Mouse (Mus musculus): ENCODE data around the gene Olfr709-ps1. TPM values are rescaled to one million over a fixed set of nuclear protein-coding genes. Genes with fewer than 3 reads are reported as not detected.
"Not testable (repeated sequence)": the region's sequence is repeated elsewhere in the genome, so short reads cannot be mapped to it uniquely, and the experiment has no call there.

Gene Olfr709-ps1
- not detected in 2 replicates for polyA plus RNA-seq (2016; fragmentation: Nextera tagmentation; extraction: Ambion mirVana)

DNA sequence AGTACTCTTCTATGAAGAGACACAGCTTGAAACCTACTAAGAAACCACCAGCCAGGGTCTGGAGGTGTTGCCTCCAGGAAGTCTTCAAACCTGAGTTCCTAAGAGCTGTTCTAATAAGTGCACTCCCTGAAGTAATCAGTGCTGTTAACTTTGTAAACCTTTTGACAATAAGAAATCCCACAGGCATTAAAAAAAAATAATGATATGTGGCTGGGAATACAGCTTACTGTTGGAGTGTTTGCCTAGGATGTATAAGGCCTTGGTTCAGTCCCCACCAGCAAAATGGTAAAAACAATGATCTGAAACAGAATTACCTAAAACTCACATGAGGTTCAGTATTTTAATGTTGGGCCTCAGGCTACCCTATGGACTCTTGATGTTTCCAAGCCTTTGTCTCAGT lies at the start of gene Olfr709-ps1:
Gene Olfr709-ps1, minus strand, starts transcription at position 101 of the 400 bp plus-strand sequence.
- Histone ChIP-seq H3K27ac (ENCODE audit: poor library complexity, severe bottlenecking) (no peak within 1 kb of the TSS), H3K4me1 (replicated peaks) (no peaks in the 10 kb centered on the region), H3K9ac (no peak within 1 kb of the TSS), H3K27me3 (replicated peaks) (no peaks in the 10 kb centered on the region), H3K9me3 (replicated peaks) (no peaks in the 10 kb centered on the region), H3K4me2 (no peak within 1 kb of the TSS), H3K36me3 (no peaks in the 10 kb centered on the region), H3K4me3 (no peak within 1 kb of the TSS)
- no peak for ATAC-seq (ENCODE audit: insufficient number of reproducible peaks, low FRiP score)

DNA sequence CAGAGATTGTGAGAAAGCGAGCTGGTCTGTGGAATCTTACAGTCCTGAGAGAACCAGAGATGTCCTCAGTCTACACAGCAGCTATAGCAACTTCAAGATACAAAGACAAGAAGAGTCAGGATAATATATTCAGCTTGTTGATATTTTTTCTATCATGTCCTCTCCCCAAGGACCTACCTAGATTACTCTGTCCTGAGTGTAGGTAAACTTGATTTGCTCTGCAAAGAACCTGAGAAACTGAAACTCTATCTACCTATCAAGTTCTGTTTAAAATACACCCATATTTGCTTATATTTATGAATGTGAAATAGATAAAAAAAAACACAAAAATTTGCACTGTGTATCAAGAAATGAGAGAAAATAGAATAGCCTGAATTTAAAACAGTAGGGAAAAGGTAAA lies 43.3 kb upstream of the Olfr709-ps1 start, which contains the start of gene Olfr711:
Gene Olfr711, minus strand, starts transcription at position 101 of the 400 bp plus-strand sequence.
- Histone ChIP-seq H3K27me3 (replicated peaks) (no peaks in the 10 kb centered on the region), H3K9ac (no peak within 1 kb of the TSS), H3K4me1 (replicated peaks) (no peaks in the 10 kb centered on the region), H3K27ac (ENCODE audit: poor library complexity, severe bottlenecking) (no peak within 1 kb of the TSS), H3K36me3 (no peaks in the 10 kb centered on the region), H3K4me2 (no peak within 1 kb of the TSS), H3K4me3 (no peak within 1 kb of the TSS), H3K9me3 (replicated peaks) (no peaks in the 10 kb centered on the region)
- WGBS: 70% methylated on average over 1 of the region's 1 CpGs
- no peak for ATAC-seq (ENCODE audit: insufficient number of reproducible peaks, low FRiP score)

DNA sequence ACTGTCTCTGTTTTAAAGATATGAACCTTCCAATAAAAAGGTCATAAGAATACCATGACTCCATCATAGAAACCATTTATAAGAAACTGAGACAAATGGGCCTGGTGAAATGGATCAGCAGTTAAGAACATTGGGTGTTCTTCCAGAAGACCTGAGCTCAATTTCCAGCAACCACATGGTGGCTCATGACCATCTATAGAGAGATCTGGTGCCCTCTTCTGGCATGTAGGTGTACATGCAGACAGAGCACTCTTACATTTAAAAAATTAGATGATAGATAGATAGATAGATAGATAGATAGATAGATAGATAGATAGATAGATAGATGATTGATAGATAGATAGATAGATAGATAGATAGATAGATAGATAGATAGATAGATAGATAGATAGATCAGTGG lies 35.5 kb upstream of the Olfr709-ps1 start:
- H3K4me1 ChIP-seq (replicated peaks); ATAC-seq (ENCODE audit: insufficient number of reproducible peaks, low FRiP score); H3K36me3 ChIP-seq; H3K4me2 ChIP-seq; H3K27ac ChIP-seq (ENCODE audit: poor library complexity, severe bottlenecking); H3K9me3 ChIP-seq (replicated peaks); H3K4me3 ChIP-seq; H3K9ac ChIP-seq; H3K27me3 ChIP-seq (replicated peaks): not testable (repeated sequence)

- Histone ChIP-seq H3K4me1 (replicated peaks) (no peaks in the 10 kb centered on the region), H3K27me3 (replicated peaks) (no peaks in the 10 kb centered on the region), H3K36me3 (no peaks in the 10 kb centered on the region), H3K9me3 (replicated peaks) (no peaks in the 10 kb centered on the region), H3K9ac (no peak within 1 kb of the TSS), H3K4me3 (no peak within 1 kb of the TSS), H3K27ac (ENCODE audit: poor library complexity, severe bottlenecking) (no peak within 1 kb of the TSS), H3K4me2 (no peak within 1 kb of the TSS)
- 86% methylated on average over 1 of the region's 1 CpGs for WGBS
- no peak for ATAC-seq (ENCODE audit: insufficient number of reproducible peaks, low FRiP score)
Observed at GRCm38 (mm10) chr7:106963837-106964236, 31.8 kb upstream of the Olfr709-ps1 start, which contains the start of gene Olfr6. Gene Olfr6 (minus strand): TSS chr7:106963937.

- no peak within 1 kb of the TSS for H3K4me2 ChIP-seq
- H3K9me3 ChIP-seq (replicated peaks): no peaks in the 10 kb centered on the region
- no peak within 1 kb of the TSS for H3K27ac ChIP-seq (ENCODE audit: poor library complexity, severe bottlenecking)
- no peak for ATAC-seq (ENCODE audit: insufficient number of reproducible peaks, low FRiP score)
- H3K27me3 ChIP-seq (replicated peaks): no peaks in the 10 kb centered on the region
- no peaks in the 10 kb centered on the region for H3K36me3 ChIP-seq
- H3K4me1 ChIP-seq (replicated peaks): no peaks in the 10 kb centered on the region
- H3K9ac ChIP-seq: no peak within 1 kb of the TSS
- H3K4me3 ChIP-seq: no peak within 1 kb of the TSS
- 75% methylated on average over 3 of the region's 3 CpGs for WGBS
Observed at GRCm38 (mm10) chr7:106948212-106948611, 16.2 kb upstream of the Olfr709-ps1 start, which contains the start of gene Olfr710. Gene Olfr710 (minus strand): TSS chr7:106948312.

DNA sequence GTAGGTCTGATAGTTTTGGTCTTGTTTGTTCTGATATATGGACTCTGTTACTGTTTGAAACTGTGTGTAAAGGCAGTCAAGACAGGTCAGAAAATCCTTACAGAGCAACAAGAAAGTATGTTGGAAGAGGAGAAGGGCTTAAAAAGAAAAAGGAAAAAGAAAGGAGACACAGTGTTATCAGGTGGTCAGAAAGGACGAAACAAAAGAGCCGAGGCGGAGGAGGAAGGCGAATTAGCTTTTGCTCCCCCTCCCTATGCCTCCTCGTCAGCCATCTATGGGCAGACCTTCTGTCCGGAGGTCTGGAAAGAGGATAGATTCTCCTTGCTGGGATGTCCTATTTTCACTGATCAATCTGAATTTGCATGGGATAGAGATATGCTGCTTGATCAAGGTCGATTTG lies 11.1 kb downstream of the Olfr709-ps1 start:
- not testable (repeated sequence) for H3K4me3 ChIP-seq; H3K9me3 ChIP-seq (replicated peaks); H3K36me3 ChIP-seq; H3K4me2 ChIP-seq; H3K4me1 ChIP-seq (replicated peaks); H3K9ac ChIP-seq; H3K27ac ChIP-seq (ENCODE audit: poor library complexity, severe bottlenecking); ATAC-seq (ENCODE audit: insufficient number of reproducible peaks, low FRiP score); H3K27me3 ChIP-seq (replicated peaks)
- WGBS: 84% methylated on average over 7 of the region's 7 CpGs

- H3K4me2 ChIP-seq: no peak within 1 kb of the TSS
- no peaks in the 10 kb centered on the region for H3K9me3 ChIP-seq (replicated peaks)
- no peak within 1 kb of the TSS for H3K27ac ChIP-seq (ENCODE audit: poor library complexity, severe bottlenecking)
- no peaks in the 10 kb centered on the region for H3K27me3 ChIP-seq (replicated peaks)
- no peak within 1 kb of the TSS for H3K4me3 ChIP-seq
- H3K36me3 ChIP-seq: no peaks in the 10 kb centered on the region
- WGBS: 46% methylated on average over 2 of the region's 2 CpGs
- no peak for ATAC-seq (ENCODE audit: insufficient number of reproducible peaks, low FRiP score)
- H3K4me1 ChIP-seq (replicated peaks): no peaks in the 10 kb centered on the region
- H3K9ac ChIP-seq: no peak within 1 kb of the TSS
Observed at GRCm38 (mm10) chr7:106907676-106908075, 24.3 kb downstream of the Olfr709-ps1 start, which contains the start of gene Olfr1532-ps1. Gene Olfr1532-ps1 (plus strand): TSS chr7:106908001.

DNA sequence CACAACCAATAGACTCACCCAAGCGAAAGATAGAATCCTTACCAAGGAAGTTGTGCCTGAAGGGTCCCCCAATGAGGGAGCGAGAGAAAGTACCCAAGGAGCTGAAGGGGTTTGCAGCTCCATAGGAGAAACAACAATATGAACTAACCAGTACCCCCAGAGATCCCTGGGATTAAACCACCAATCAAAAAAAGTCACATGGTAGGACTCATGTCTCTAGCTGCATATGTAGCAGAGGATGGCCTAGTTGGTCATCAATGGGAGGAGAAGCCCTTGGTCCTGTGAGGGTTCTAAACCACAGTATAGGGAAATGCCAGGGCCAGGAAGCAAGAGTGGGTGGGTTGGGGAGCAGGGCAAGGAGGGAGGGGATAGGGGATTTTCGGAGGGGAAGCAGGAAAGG lies 30.9 kb downstream of the Olfr709-ps1 start, which contains the start of gene Olfr707:
Gene Olfr707, minus strand, starts transcription at position 101 of the 400 bp plus-strand sequence.
- WGBS: 67% methylated on average over 3 of the region's 3 CpGs
- H3K27me3 ChIP-seq (replicated peaks); H3K4me2 ChIP-seq; H3K27ac ChIP-seq (ENCODE audit: poor library complexity, severe bottlenecking); H3K4me3 ChIP-seq; H3K9me3 ChIP-seq (replicated peaks); H3K4me1 ChIP-seq (replicated peaks); H3K9ac ChIP-seq; H3K36me3 ChIP-seq; ATAC-seq (ENCODE audit: insufficient number of reproducible peaks, low FRiP score): not testable (repeated sequence)

DNA sequence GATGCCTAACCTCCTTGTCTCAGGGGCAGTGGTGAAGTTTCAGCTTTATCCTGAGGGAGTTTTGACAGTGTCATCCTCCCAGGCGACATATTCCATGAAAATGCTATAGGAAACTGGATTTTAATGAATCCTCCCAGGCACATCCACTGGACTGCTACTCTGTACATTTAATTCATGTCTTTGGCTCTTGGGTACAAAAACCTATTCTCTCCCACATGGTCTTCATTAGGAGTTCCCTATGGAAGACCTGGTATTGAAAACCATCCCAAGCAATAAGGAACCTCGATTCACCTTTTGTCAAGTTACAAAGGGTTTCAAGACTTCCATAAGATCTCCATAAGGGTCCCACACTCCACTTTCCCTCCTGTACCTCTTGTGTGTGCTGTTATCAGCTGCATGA lies 44.0 kb downstream of the Olfr709-ps1 start, which contains the start of gene Olfr706:
Gene Olfr706, minus strand, starts transcription at position 101 of the 400 bp plus-strand sequence.
- Histone ChIP-seq H3K4me3 (no peak within 1 kb of the TSS), H3K36me3 (no peaks in the 10 kb centered on the region), H3K4me2 (no peak within 1 kb of the TSS), H3K27me3 (replicated peaks) (no peaks in the 10 kb centered on the region), H3K9ac (no peak within 1 kb of the TSS), H3K27ac (ENCODE audit: poor library complexity, severe bottlenecking) (no peak within 1 kb of the TSS), H3K9me3 (replicated peaks) (no peaks in the 10 kb centered on the region; the same call in 1 of the 2 replicates), H3K4me1 (replicated peaks) (no peaks in the 10 kb centered on the region)
- WGBS: 69% methylated on average over 2 of the region's 2 CpGs
- no peak for ATAC-seq (ENCODE audit: insufficient number of reproducible peaks, low FRiP score)

DNA sequence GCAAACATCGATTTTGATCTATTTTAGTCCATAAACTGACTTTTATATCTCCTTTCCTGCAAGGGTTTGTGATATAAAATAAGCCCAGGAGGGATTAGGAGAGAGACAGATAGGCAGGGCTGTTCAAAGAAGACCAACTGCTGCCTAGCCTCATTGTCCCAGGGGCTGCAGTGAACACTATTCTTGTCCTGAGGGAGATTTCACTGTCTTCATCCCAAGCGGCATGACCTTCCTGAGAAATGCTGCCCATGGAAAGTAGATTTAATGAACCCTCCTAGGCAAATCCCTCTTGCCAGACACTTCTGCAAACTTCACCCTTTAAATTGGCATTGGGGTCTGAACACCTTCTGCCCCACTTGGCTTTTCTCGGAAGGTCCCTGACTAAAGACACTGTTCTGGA lies 55.2 kb downstream of the Olfr709-ps1 start, which contains the start of gene Olfr705:
Gene Olfr705, minus strand, starts transcription at position 101 of the 400 bp plus-strand sequence.
- WGBS: 68% methylated on average over 3 of the region's 3 CpGs
- H3K9me3 ChIP-seq (replicated peaks): 0 out of 2 replicates have a peak, but pooled peaks cover 6% of the 10 kb centered on the region
- no peak within 1 kb of the TSS for H3K4me3 ChIP-seq
- no peaks in the 10 kb centered on the region for H3K27me3 ChIP-seq (replicated peaks)
- H3K9ac ChIP-seq: no peak within 1 kb of the TSS
- no peak within 1 kb of the TSS for H3K27ac ChIP-seq (ENCODE audit: poor library complexity, severe bottlenecking)
- no peaks in the 10 kb centered on the region for H3K4me1 ChIP-seq (replicated peaks)
- H3K4me2 ChIP-seq: no peak within 1 kb of the TSS
- no peaks in the 10 kb centered on the region for H3K36me3 ChIP-seq
- ATAC-seq (ENCODE audit: insufficient number of reproducible peaks, low FRiP score): no peak

Measured in heart, embryonic 12.5 days (tissue).